Mouse (Mus musculus) kidney, postnatal 14 days (tissue): ENCODE data around the gene AB124611.
"Not testable (repeated sequence)": the region's sequence is repeated elsewhere in the genome, so short reads cannot be mapped to it uniquely, and the experiment has no call there.

Source experiments
- DNase-seq: peaks from one replicate; pipeline ENCODE4 v3.0.0; 2022; ENCODE audit warnings: mixed read lengths

AB124611 gene

DNA sequence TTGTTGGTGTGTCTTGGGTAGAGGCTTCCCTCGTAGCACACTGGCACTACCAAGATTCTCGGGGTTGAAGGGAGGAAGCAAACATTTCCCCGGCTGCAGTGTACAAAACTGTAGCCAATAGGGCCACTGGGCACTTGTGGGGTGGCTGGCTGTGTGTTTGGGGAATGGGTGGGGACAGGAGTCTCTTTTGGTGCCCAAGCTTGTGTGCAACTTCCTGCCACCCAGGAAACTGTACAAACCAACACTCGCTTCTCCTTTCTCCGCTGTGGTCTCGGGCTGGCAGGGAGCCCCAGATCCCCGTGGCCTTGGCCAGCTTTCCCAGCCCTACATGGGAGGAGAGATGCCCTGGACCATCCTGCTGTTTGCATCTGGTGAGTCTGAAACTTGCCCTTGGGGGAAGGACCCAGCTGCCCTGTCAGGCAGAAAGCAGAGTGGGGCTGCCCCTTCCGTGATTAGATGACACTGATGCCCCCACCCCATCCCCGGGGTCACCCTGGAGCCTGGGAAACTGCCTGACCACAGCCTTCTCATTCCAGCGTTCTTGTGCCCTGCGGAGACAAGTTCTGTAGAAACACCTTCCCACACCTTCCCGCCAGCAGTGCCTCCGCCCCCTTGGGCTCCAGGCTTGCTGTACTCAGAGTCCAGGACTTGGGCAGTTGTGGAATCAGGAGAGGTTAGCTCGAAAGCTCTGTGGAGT is at the start of gene AB124611:
AB124611 (plus strand) TSS at position 240 of the 697 bp plus-strand sequence.
- DNase-seq = no peak

GRCm38 (mm10) chr9:21477707-21478106 is 48.3 kb upstream of the AB124611 start:
- no peak for DNase-seq

DNA sequence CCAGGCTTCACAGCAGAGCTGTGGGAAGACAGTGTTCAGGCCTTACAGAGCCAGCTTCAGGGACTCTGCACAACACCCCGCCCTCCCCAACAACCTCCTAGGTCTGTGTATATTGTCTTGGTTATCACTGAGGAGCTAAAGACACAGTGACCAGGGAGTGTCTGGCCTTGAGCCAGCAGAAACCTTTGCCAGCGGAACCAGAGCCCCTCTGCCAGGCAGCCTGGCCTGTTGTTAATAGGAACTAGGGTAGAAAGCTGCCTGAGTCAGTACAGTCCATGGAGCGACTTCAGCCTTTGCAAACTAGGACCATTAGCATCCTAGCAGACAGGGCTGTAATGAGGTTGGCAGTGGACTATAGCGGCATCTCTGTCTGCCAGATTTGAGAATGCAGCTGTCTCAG is 41.9 kb upstream of the AB124611 start:
- DNase-seq = no peak

- DNase-seq = not testable (repeated sequence)
Observed at GRCm38 (mm10) chr9:21488246-21488645, 37.7 kb upstream of the AB124611 start.

DNA sequence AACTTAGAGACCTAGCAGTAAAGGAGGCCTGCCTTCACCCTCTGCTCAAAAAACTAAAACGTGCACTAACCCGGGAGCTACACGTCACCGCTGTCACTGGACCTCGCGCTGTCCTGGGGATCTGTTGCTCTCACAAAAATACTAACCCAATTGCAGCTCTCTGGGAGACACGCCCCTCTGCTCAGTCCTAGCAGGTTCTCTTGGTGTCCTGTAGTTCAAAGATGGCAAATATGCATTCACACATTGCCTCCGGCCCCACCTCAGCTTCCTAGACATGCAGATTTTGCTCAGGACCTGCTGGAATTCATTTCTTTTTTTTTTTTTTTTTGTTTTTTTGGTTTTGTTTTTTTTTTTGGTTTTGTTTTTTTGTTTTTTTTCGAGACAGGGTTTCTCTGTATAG is 35.3 kb upstream of the AB124611 start:
- no peak for DNase-seq

- no peak for DNase-seq
Observed at GRCm38 (mm10) chr9:21493907-21494306, 32.1 kb upstream of the AB124611 start.

DNA sequence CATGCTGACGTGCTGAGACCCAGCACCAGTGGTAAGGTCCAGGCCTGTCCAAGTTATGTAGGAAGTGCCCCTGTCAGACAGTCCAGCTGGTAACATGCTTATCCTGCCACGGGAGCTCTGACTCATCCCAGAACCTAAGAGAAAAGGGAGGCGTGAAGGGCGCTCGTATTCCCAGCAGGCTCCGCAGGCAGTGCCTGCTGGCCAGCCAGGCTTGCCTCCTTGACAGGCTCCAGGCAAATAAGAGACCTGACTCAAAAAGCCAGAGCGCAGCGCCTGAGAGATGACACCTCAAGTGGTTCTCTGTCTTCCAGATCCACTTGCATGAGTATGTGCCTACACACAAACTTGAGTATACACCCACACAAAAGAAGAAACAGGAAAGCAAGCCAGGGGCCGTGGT is 31.2 kb upstream of the AB124611 start:
- DNase-seq = no peak

- no peak for DNase-seq
Observed at GRCm38 (mm10) chr9:21496308-21497049, 29.5 kb upstream of the AB124611 start.

- DNase-seq = no peak
Observed at GRCm38 (mm10) chr9:21497050-21497542, 28.9 kb upstream of the AB124611 start.

DNA sequence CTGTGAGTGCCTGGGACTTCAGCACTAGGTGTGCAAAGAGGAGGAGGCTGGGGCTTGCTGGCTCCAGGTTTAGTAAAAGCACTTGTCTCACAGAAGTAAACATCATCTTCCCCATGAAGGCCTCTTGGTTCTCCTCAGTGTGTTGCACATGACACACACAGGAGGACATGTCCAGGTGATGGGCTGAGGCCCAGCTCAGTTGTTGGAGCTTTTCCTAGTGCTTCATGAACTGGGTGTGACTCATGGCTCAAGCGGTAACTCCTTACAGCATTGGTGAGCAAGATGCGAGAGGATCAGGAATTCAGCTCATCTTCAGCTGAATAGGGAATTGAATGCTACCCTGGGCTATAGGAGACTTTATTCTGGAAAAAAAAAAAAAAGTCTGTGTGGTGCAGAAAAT is 28.3 kb upstream of the AB124611 start:
- no peak for DNase-seq

- no peak for DNase-seq
Observed at GRCm38 (mm10) chr9:21498284-21498902, 27.6 kb upstream of the AB124611 start.

GRCm38 (mm10) chr9:21503352-21503751 is 22.6 kb upstream of the AB124611 start:
- DNase-seq = no peak

DNA sequence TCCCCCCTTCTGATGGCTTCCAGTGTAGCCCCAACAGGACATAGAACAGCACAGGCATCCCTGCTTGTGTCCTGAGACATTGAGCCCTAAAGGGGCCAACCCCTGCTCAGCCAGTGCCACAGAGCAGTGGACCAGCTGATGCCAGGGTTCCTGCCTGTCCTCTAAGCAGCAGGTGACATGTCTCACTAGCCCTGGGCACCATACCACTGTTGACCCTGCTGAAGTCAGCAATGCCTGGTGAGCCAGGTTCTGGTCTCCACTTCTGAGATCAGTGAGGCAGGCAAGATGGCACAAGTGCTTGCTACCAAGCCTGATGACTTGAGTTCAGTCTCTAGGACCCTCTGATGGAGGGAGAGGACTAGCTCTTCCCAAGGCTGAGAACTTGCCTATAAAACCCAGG is 20.2 kb upstream of the AB124611 start:
- DNase-seq = no peak

- no peak for DNase-seq
Observed at GRCm38 (mm10) chr9:21507753-21508430, 18.1 kb upstream of the AB124611 start.

DNA sequence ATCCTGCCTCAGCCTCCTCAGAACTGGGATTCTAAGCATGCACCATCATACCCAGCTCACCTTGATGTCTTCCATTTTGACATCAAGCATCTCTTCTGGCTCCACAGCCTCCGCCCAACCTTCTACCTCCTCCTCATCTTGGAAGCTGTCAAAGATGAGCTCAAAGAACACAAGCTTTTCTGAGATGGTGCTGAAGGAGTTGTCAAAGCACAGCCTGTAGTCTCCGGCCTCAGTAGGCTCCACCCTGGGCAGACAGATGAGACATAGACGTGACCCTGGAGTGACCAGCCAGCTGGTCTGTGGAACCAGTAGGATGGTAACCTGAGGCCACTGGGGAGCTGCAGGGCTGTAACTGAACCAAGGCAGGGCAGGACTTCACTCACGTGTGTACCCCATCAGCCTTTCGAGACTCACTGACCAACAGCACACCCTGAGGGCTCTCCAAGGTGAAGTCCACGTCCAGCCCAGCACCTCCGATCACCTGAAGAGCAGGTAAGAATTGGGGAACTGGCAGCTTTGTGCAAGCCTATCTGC is 17.0 kb upstream of the AB124611 start:
- no peak for DNase-seq

- DNase-seq = peak; percentile 96
Observed at GRCm38 (mm10) chr9:21509772-21510688, 15.9 kb upstream of the AB124611 start, which contains the start of gene Tmed1. Gene Tmed1, minus strand, starts transcription at chr9:21510252.

DNA sequence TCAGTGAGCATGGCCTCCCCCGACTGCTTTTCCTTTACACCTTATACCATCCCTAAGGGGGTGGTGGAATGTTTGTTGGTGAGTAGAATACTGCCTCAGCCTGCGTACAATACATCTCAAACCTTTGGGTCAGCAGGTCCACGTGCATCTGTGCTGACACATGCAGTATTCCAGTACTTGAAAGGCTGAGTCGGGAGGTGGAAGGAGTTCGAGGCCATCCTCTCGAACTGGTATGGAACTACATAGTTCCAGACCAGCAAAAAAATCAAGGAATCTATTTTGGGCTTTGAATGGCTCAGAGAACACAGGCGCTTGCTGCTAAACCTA is 15.3 kb upstream of the AB124611 start:
- DNase-seq = no peak

- no peak for DNase-seq
Observed at GRCm38 (mm10) chr9:21511052-21511451, 14.9 kb upstream of the AB124611 start.

- DNase-seq = no peak
Observed at GRCm38 (mm10) chr9:21513466-21513865, 12.5 kb upstream of the AB124611 start.

- no peak for DNase-seq
Observed at GRCm38 (mm10) chr9:21517947-21518495, 8.0 kb upstream of the AB124611 start.

DNA sequence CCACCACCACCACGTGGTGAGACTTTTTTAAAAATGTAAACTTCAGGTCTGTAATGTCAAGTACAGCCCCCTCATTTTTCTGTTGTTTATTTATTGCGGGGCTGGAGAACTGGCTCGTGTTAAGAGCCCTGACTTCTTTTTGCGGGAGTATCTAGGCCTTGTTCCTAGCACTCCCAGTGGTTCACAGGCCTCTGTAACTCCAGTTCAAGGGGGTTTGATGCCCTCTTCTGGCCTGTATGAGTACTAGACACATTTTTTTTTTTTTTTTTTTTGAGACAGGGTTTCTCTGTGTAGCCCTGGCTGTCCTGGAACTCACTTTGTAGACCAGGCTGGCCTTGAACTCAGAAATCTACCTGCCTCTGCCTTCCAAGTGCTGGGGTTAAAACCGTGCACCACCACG is 7.3 kb upstream of the AB124611 start:
- DNase-seq = not testable (repeated sequence)
